Mouse (Mus musculus): ENCODE results near the gene Alg12.

The Alg12 gene

GRCm38 (mm10) chr15:88854969-88855830 is 36.1 kb upstream of the Alg12 start:
- no peak for DNase-seq (ENCODE audit: low spot score in 2 of 2)

- no peak for DNase-seq (ENCODE audit: low spot score in 2 of 2)
These were observed 35.2 kb upstream of the Alg12 start for GRCm38 (mm10) chr15:88854119-88854968.

- no peak for DNase-seq (ENCODE audit: low spot score in 2 of 2)
These were observed 34.0 kb upstream of the Alg12 start for GRCm38 (mm10) chr15:88853106-88853505.

GRCm38 (mm10) chr15:88851507-88852149 is 32.5 kb upstream of the Alg12 start:
- DNase-seq (ENCODE audit: low spot score in 2 of 2) = no peak

GRCm38 (mm10) chr15:88851076-88851475 is 32.0 kb upstream of the Alg12 start:
- no peak for DNase-seq (ENCODE audit: low spot score in 2 of 2)

- DNase-seq (ENCODE audit: low spot score in 2 of 2) = peak in 1 of 2 experiments; percentile 60
These were observed 31.2 kb upstream of the Alg12 start for GRCm38 (mm10) chr15:88850146-88850826.

GRCm38 (mm10) chr15:88849621-88850020 is 30.5 kb upstream of the Alg12 start:
- DNase-seq (ENCODE audit: low spot score in 2 of 2) = no peak

- DNase-seq (ENCODE audit: low spot score in 2 of 2) = no peak
These were observed 29.5 kb upstream of the Alg12 start for GRCm38 (mm10) chr15:88848661-88849060.

- no peak for DNase-seq (ENCODE audit: low spot score in 2 of 2)
These were observed 25.8 kb upstream of the Alg12 start for GRCm38 (mm10) chr15:88844966-88845365.

- DNase-seq (ENCODE audit: low spot score in 2 of 2) = peak in 1 of 2 experiments; percentile 39
These were observed 24.5 kb upstream of the Alg12 start for GRCm38 (mm10) chr15:88843486-88844097.

GRCm38 (mm10) chr15:88842300-88842673 is 23.2 kb upstream of the Alg12 start:
- DNase-seq (ENCODE audit: low spot score in 2 of 2) = no peak

GRCm38 (mm10) chr15:88841580-88842299 is 22.6 kb upstream of the Alg12 start:
- peak in 1 of 2 experiments; percentile 88 for DNase-seq (ENCODE audit: low spot score in 2 of 2)

GRCm38 (mm10) chr15:88841160-88841559 is 22.0 kb upstream of the Alg12 start:
- no peak for DNase-seq (ENCODE audit: low spot score in 2 of 2)

- peak in 1 of 2 experiments; percentile 34 for DNase-seq (ENCODE audit: low spot score in 2 of 2)
These were observed 21.0 kb upstream of the Alg12 start for GRCm38 (mm10) chr15:88840126-88840525.

- DNase-seq (ENCODE audit: low spot score in 2 of 2) = peak in 1 of 2 experiments; percentile 69
These were observed 20.2 kb upstream of the Alg12 start for GRCm38 (mm10) chr15:88839271-88839670.

- DNase-seq (ENCODE audit: low spot score in 2 of 2) = no peak
These were observed 18.9 kb upstream of the Alg12 start for GRCm38 (mm10) chr15:88837977-88838376.

- no peak for DNase-seq (ENCODE audit: low spot score in 2 of 2)
These were observed 18.2 kb upstream of the Alg12 start for GRCm38 (mm10) chr15:88837199-88837932.

- DNase-seq (ENCODE audit: low spot score in 2 of 2) = no peak
These were observed 17.5 kb upstream of the Alg12 start for GRCm38 (mm10) chr15:88836571-88836970.

GRCm38 (mm10) chr15:88836031-88836430 is 16.9 kb upstream of the Alg12 start:
- no peak for DNase-seq (ENCODE audit: low spot score in 2 of 2)

- no peak for DNase-seq (ENCODE audit: low spot score in 2 of 2)
These were observed 13.4 kb upstream of the Alg12 start for GRCm38 (mm10) chr15:88832536-88832935.
